Mouse (Mus musculus) MEL (cell line): ENCODE measurements at regions not wholly inside any gene's neighbourhood (a gene's known extent, or its start where the extent isn't known, plus 50 kb on each side); places are given as distances from the start of the nearest gene placed in this dataset.

ENCODE experiments used
- DNase-seq: peaks from one replicate; pipeline ENCODE4 v3.0.0; 2011; ENCODE audit warnings: low read depth, low spot score
- H3K27ac ChIP-seq: 2 replicates; pipeline ENCODE4 v1.5.1; 2012; ENCODE audit warnings: low read depth, mild to moderate bottlenecking, control low read depth, low read length, moderate library complexity; ENCODE audit not compliant: control insufficient read depth
- H3K27me3 ChIP-seq, 2 experiments: fragments of 150-350 bp in 1 of 2; sonication (generic) in 1 of 2; 2 replicates each; pipeline ENCODE4 v1.6.1; 2012; ENCODE audit warnings: low read length in 2 of 2, mild to moderate bottlenecking in 2 of 2, improper control_type of control experiment in 1 of 2, moderate library complexity in 1 of 2; ENCODE audit not compliant: insufficient read depth in 2 of 2, control insufficient read depth in 1 of 2
- H3K36me3 ChIP-seq, 2 experiments: 2 replicates each; pipeline ENCODE4 v1.6.1; 2012 to 2014; ENCODE audit warnings: low read length in 2 of 2, improper control_type of control experiment in 1 of 2, inconsistent platforms in 1 of 2, mild to moderate bottlenecking in 1 of 2; ENCODE audit not compliant: insufficient read depth in 2 of 2, control insufficient read depth in 1 of 2
- H3K4me1 ChIP-seq, 2 experiments: fragments of 150-350 bp in 1 of 2; sonication (generic) in 1 of 2; 2 replicates each; pipeline ENCODE4 v1.6.1; 2012; ENCODE audit warnings: low read length in 2 of 2, improper control_type of control experiment in 1 of 2, mild to moderate bottlenecking in 1 of 2; ENCODE audit not compliant: insufficient read depth in 2 of 2, control insufficient read depth in 1 of 2
- H3K4me3 ChIP-seq, 2 experiments: fragments of 150-350 bp in 1 of 2; sonication (generic) in 1 of 2; 2 replicates each; pipeline ENCODE4 v1.5.1; 2012; ENCODE audit warnings: low read depth in 2 of 2, low read length in 2 of 2, mild to moderate bottlenecking in 2 of 2, moderate library complexity in 2 of 2, control low read depth in 1 of 2, improper control_type of control experiment in 1 of 2; ENCODE audit not compliant: control insufficient read depth in 1 of 2, insufficient read depth in 1 of 2
- H3K79me2 ChIP-seq: 2 replicates; pipeline ENCODE4 v1.6.1; 2012; ENCODE audit warnings: mild to moderate bottlenecking, low read length, moderate library complexity; ENCODE audit not compliant: control insufficient read depth, poor library complexity, insufficient read depth
- H3K9ac ChIP-seq: 2 replicates; pipeline ENCODE4 v1.6.1; 2012; ENCODE audit warnings: low read depth, mild to moderate bottlenecking, control low read depth, low read length, moderate library complexity; ENCODE audit not compliant: control insufficient read depth, poor library complexity, severe bottlenecking
- H3K9me3 ChIP-seq: fragments of 150-350 bp; sonication (generic); replicated peaks from 2 replicates; pipeline ENCODE4 v1.6.1; 2012; ENCODE audit warnings: mild to moderate bottlenecking, low read length, improper control_type of control experiment, moderate library complexity; ENCODE audit not compliant: insufficient read depth
- CHD1 ChIP-seq: IDR thresholded peaks from 2 replicates; pipeline ENCODE4 v1.6.1; 2012; ENCODE audit warnings: low read depth, mild to moderate bottlenecking, inconsistent platforms, low read length, improper control_type of control experiment
- CHD2 ChIP-seq: IDR thresholded peaks from 2 replicates; pipeline ENCODE4 v1.6.1; 2011; ENCODE audit warnings: low read length, improper control_type of control experiment
- EP300 ChIP-seq, 2 experiments: IDR thresholded peaks; 2 replicates each; pipeline ENCODE4 v1.6.1; 2011; ENCODE audit warnings: improper control_type of control experiment in 2 of 2, low read length in 2 of 2, low read depth in 1 of 2, mild to moderate bottlenecking in 1 of 2
- GABPA ChIP-seq: IDR thresholded peaks from 2 replicates; pipeline ENCODE4 v1.6.1; 2012; ENCODE audit warnings: low read depth, mild to moderate bottlenecking, inconsistent platforms, low read length, improper control_type of control experiment, moderate library complexity
- GATA1 ChIP-seq: IDR thresholded peaks from 2 replicates; pipeline ENCODE4 v1.6.1; 2011; ENCODE audit warnings: low read depth, low read length, improper control_type of control experiment
- KAT2A ChIP-seq: conservative IDR thresholded peaks from 2 replicates; pipeline ENCODE4 v1.6.1; 2012; ENCODE audit warnings: low read depth, low read length, improper control_type of control experiment, inconsistent platforms
- MAFK ChIP-seq: IDR thresholded peaks from 2 replicates; pipeline ENCODE4 v1.6.1; 2011; ENCODE audit warnings: low read depth, mild to moderate bottlenecking, low read length, improper control_type of control experiment, borderline replicate concordance
- MAX ChIP-seq: IDR thresholded peaks from 2 replicates; pipeline ENCODE4 v1.6.1; 2011; ENCODE audit warnings: low read length, improper control_type of control experiment
- MAZ ChIP-seq: IDR thresholded peaks from 2 replicates; pipeline ENCODE4 v1.6.1; 2012; ENCODE audit warnings: low read depth, mild to moderate bottlenecking, inconsistent platforms, low read length, improper control_type of control experiment
- NRF1 ChIP-seq: IDR thresholded peaks from 2 replicates; pipeline ENCODE4 v1.6.1; 2014; ENCODE audit warnings: low read depth, mild to moderate bottlenecking, inconsistent platforms, low read length, improper control_type of control experiment, moderate library complexity; ENCODE audit not compliant: poor library complexity, insufficient read depth, severe bottlenecking
- POLR2A ChIP-seq, 2 experiments: IDR thresholded peaks; 2 replicates each; pipeline ENCODE4 v1.6.1; 2011 to 2012; ENCODE audit warnings: low read length in 2 of 2, mild to moderate bottlenecking in 2 of 2, control low read depth in 1 of 2, improper control_type of control experiment in 1 of 2, low read depth in 1 of 2, moderate library complexity in 1 of 2; ENCODE audit not compliant: control insufficient read depth in 1 of 2, insufficient read depth in 1 of 2, poor library complexity in 1 of 2
- POLR2AphosphoS5 ChIP-seq: IDR thresholded peaks from 2 replicates; pipeline ENCODE4 v1.6.1; 2012; ENCODE audit warnings: low read depth, borderline replicate concordance, mild to moderate bottlenecking, inconsistent platforms, low read length, moderate library complexity, mixed read lengths
- RCOR1 ChIP-seq: IDR thresholded peaks from 2 replicates; pipeline ENCODE4 v1.6.1; 2012; ENCODE audit warnings: low read depth, mild to moderate bottlenecking, inconsistent platforms, low read length, improper control_type of control experiment
- TAL1 ChIP-seq: IDR thresholded peaks from 2 replicates; pipeline ENCODE4 v1.6.1; 2012; ENCODE audit warnings: mild to moderate bottlenecking, inconsistent platforms, low read length, moderate library complexity, mixed read lengths
- TBP ChIP-seq: IDR thresholded peaks from 2 replicates; pipeline ENCODE4 v1.8.0; 2011; ENCODE audit warnings: low read depth, low read length, improper control_type of control experiment
- TCF12 ChIP-seq: IDR thresholded peaks from 2 replicates; pipeline ENCODE4 v1.6.1; 2014; ENCODE audit warnings: low read depth, mild to moderate bottlenecking, inconsistent platforms, low read length, improper control_type of control experiment, moderate library complexity
- UBTF ChIP-seq: IDR thresholded peaks from 2 replicates; pipeline ENCODE4 v1.6.1; 2012; ENCODE audit warnings: low read depth, mild to moderate bottlenecking, inconsistent platforms, low read length, improper control_type of control experiment, moderate library complexity, borderline replicate concordance; ENCODE audit not compliant: insufficient read depth
- USF2 ChIP-seq, 2 experiments: IDR thresholded peaks; 2 replicates each; pipeline ENCODE4 v1.6.1; 2011 to 2012; ENCODE audit warnings: improper control_type of control experiment in 2 of 2, low read length in 2 of 2, borderline replicate concordance in 1 of 2, inconsistent platforms in 1 of 2, low read depth in 1 of 2, mild to moderate bottlenecking in 1 of 2; ENCODE audit not compliant: insufficient read depth in 1 of 2
- ZKSCAN1 ChIP-seq: IDR thresholded peaks from 2 replicates; pipeline ENCODE4 v1.6.1; 2012; ENCODE audit warnings: low read depth, mild to moderate bottlenecking, inconsistent platforms, low read length, improper control_type of control experiment, moderate library complexity
- ZMIZ1 ChIP-seq: IDR thresholded peaks from 2 replicates; pipeline ENCODE4 v1.6.1; 2012; ENCODE audit warnings: low read depth, mild to moderate bottlenecking, inconsistent platforms, low read length, improper control_type of control experiment, moderate library complexity
- ZNF384 ChIP-seq: IDR thresholded peaks from 2 replicates; pipeline ENCODE4 v1.6.1; 2012; ENCODE audit warnings: low read depth, mild to moderate bottlenecking, inconsistent platforms, low read length, improper control_type of control experiment

DNA sequence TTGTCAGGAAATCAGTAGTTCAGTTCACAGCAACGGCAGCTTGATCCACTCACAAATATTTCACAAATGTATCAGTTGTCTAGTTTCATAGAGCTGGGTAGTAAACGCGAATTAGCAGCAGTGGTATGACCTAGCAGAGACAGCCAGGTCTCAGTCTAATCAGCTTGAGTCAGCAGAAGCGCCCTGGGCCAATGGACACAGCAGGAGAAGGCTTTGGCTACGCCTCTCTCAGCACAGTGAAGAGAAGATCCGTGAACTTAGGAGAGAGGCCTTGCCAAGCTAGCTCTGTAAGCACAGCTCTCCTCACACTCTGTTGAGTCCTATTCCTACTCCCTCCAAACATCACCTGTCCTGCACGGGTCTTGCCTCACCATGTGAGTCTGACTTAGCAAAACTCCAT, 188.0 kb downstream of the Zfp326 start:
- no peaks in the 10 kb centered on the region; a peak in 1 of 4 replicates for H3K27me3 ChIP-seq
- no peak for DNase-seq
- no peak overlapping the region for H3K27ac ChIP-seq
- H3K36me3 ChIP-seq: no peaks in the 10 kb centered on the region
- H3K9ac ChIP-seq: no peak overlapping the region
- no peak overlapping the region for H3K4me3 ChIP-seq
- no peaks in the 10 kb centered on the region for H3K9me3 ChIP-seq
- no peaks in the 10 kb centered on the region for H3K4me1 ChIP-seq
- no peaks in the 10 kb centered on the region for H3K79me2 ChIP-seq
- TF ChIP-seq TAL1 (no peak), GATA1 (no peak), CHD1 (no peak), ZMIZ1 (no peak), USF2 (IDR thresholded peaks at IDR 0.05; ENCODE audit: borderline replicate concordance in 1 of 2, insufficient read depth in 1 of 2, low read depth in 1 of 2, low read length in 2 of 2) (no peak), POLR2AphosphoS5 (no peak), MAFK (no peak), UBTF (no peak), KAT2A (no peak), GABPA (no peak), MAX (no peak)

DNA sequence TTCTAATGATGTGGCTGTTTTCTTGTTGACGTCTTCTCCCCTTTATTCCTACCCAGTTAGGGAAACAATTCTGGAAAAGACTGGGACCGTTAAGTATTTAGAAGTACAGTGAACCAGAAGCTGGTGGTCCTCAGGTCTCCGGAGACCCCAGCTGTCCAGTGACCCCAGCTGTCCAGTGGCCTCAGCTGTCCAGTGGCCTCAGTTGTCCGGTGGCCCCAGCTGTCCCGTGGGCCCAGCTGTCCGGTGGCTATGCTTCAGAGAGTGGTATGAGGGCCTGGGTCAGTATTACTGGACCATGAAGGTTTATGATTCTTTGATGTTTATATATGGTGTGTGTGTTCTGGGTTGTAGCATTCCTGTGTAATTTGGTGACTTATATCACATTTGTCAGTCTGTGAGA, 186.6 kb downstream of the Zfp326 start:
- Histone ChIP-seq H3K4me3 (no peak overlapping the region), H3K4me1 (no peaks in the 10 kb centered on the region), H3K9me3 (no peaks in the 10 kb centered on the region), H3K36me3 (no peaks in the 10 kb centered on the region), H3K27me3 (no peaks in the 10 kb centered on the region; a peak in 1 of 4 replicates), H3K9ac (no peak overlapping the region), H3K79me2 (no peaks in the 10 kb centered on the region), H3K27ac (no peak overlapping the region)
- no peak for DNase-seq
- TF ChIP-seq CHD1 (no peak), ZKSCAN1 (no peak), EP300 (IDR thresholded peaks at IDR 0.05; ENCODE audit: low read depth in 1 of 2, low read length in 2 of 2) (no peak), NRF1 (no peak), MAX (no peak), POLR2A (IDR thresholded peaks at IDR 0.05; ENCODE audit: control insufficient read depth in 1 of 2, insufficient read depth in 1 of 2, low read depth in 1 of 2, low read length in 2 of 2, poor library complexity in 1 of 2) (no peak), USF2 (IDR thresholded peaks at IDR 0.05; ENCODE audit: borderline replicate concordance in 1 of 2, insufficient read depth in 1 of 2, low read depth in 1 of 2, low read length in 2 of 2) (no peak), TCF12 (no peak), MAZ (no peak), UBTF (no peak), TBP (no peak), ZNF384 (no peak), RCOR1 (no peak), CHD2 (no peak), POLR2AphosphoS5 (no peak), GATA1 (no peak)
